Mouse (Mus musculus): ENCODE data around the gene Dph1. TPM values are rescaled to one million over a fixed set of nuclear protein-coding genes. Genes with fewer than 3 reads are reported as not detected.

The Dph1 gene
- polyA plus RNA-seq, 1 experiment from 2014 or later, result 14.0 TPM

GRCm38 (mm10) chr11:75150346-75150745, 40.7 kb downstream of the Dph1 start:
- H3K36me3 ChIP-seq (ENCODE audit: control insufficient read depth, insufficient read depth, low read length), result no peaks in the 10 kb centered on the region
- ATAC-seq, result no peak
- peaks cover 10% of the 10 kb centered on the region for H3K4me1 ChIP-seq (ENCODE audit: control insufficient read depth, insufficient read depth, low read length)
- H3K4me2 ChIP-seq (ENCODE audit: low read length), result no peak overlapping the region
- no peaks in the 10 kb centered on the region for H3K9me3 ChIP-seq (replicated peaks; ENCODE audit: control insufficient read depth, low read length, poor library complexity, severe bottlenecking)
- H3K27ac ChIP-seq (ENCODE audit: low read length), result no peak overlapping the region
- 88% methylated on average over 1 of the region's 1 CpGs for WGBS
- H3K27me3 ChIP-seq (ENCODE audit: control insufficient read depth, insufficient read depth, low read depth, low read length), result no peaks in the 10 kb centered on the region
- H3K4me3 ChIP-seq (ENCODE audit: low read depth, low read length), result no peak overlapping the region
- H3K9ac ChIP-seq (ENCODE audit: low read depth, low read length), result no peak overlapping the region

- peak overlapping the region; percentile 77 for H3K27ac ChIP-seq (ENCODE audit: low read length)
- H3K9me3 ChIP-seq (replicated peaks; ENCODE audit: control insufficient read depth, low read length, poor library complexity, severe bottlenecking), result no peaks in the 10 kb centered on the region
- 90% methylated on average over 10 of the region's 11 CpGs for WGBS
- ATAC-seq, result no peak
- H3K36me3 ChIP-seq (ENCODE audit: control insufficient read depth, insufficient read depth, low read length), result 0 out of 2 replicates have a peak, but pooled peaks cover 3% of the 10 kb centered on the region
- no peaks in the 10 kb centered on the region for H3K27me3 ChIP-seq (ENCODE audit: control insufficient read depth, insufficient read depth, low read depth, low read length)
- H3K4me3 ChIP-seq (ENCODE audit: low read depth, low read length), result no peak overlapping the region
- peaks cover 10% of the 10 kb centered on the region for H3K4me1 ChIP-seq (ENCODE audit: control insufficient read depth, insufficient read depth, low read length)
- H3K4me2 ChIP-seq (ENCODE audit: low read length), result no peak overlapping the region
- H3K9ac ChIP-seq (ENCODE audit: low read depth, low read length), result no peak overlapping the region
These were observed 42.6 kb downstream of the Dph1 start for GRCm38 (mm10) chr11:75148332-75149035.

GRCm38 (mm10) chr11:75147846-75148168, 43.2 kb downstream of the Dph1 start:
- Histone ChIP-seq H3K4me2 (ENCODE audit: low read length) (no peak overlapping the region), H3K27me3 (ENCODE audit: control insufficient read depth, insufficient read depth, low read depth, low read length) (no peaks in the 10 kb centered on the region), H3K9me3 (replicated peaks; ENCODE audit: control insufficient read depth, low read length, poor library complexity, severe bottlenecking) (no peaks in the 10 kb centered on the region), H3K36me3 (ENCODE audit: control insufficient read depth, insufficient read depth, low read length) (peaks cover 8% of the 10 kb centered on the region; the same call in 1 of the 2 replicates), H3K4me1 (ENCODE audit: control insufficient read depth, insufficient read depth, low read length) (peaks cover 10% of the 10 kb centered on the region), H3K4me3 (ENCODE audit: low read depth, low read length) (no peak overlapping the region), H3K27ac (ENCODE audit: low read length) (peak overlapping the region; percentile 77), H3K9ac (ENCODE audit: low read depth, low read length) (no peak overlapping the region)
- ATAC-seq, result no peak
- WGBS, result 51% methylated on average over 3 of the region's 3 CpGs

GRCm38 (mm10) chr11:75147106-75147845, 43.8 kb downstream of the Dph1 start:
- no peak overlapping the region for H3K4me3 ChIP-seq (ENCODE audit: low read depth, low read length)
- H3K9me3 ChIP-seq (replicated peaks; ENCODE audit: control insufficient read depth, low read length, poor library complexity, severe bottlenecking), result no peaks in the 10 kb centered on the region
- no peaks in the 10 kb centered on the region for H3K27me3 ChIP-seq (ENCODE audit: control insufficient read depth, insufficient read depth, low read depth, low read length)
- H3K9ac ChIP-seq (ENCODE audit: low read depth, low read length), result 0 out of 2 replicates have a peak overlapping the region, but pooled peaks have one; percentile 38
- H3K27ac ChIP-seq (ENCODE audit: low read length), result peak overlapping the region; percentile 77
- 46% methylated on average over 11 of the region's 11 CpGs for WGBS
- peaks cover 8% of the 10 kb centered on the region; the same call in 1 of the 2 replicates for H3K36me3 ChIP-seq (ENCODE audit: control insufficient read depth, insufficient read depth, low read length)
- H3K4me2 ChIP-seq (ENCODE audit: low read length), result no peak overlapping the region
- peak; percentile 72; the same call in 1 of the 2 replicates for ATAC-seq
- peaks cover 10% of the 10 kb centered on the region for H3K4me1 ChIP-seq (ENCODE audit: control insufficient read depth, insufficient read depth, low read length)

- Histone ChIP-seq H3K9ac (ENCODE audit: low read depth, low read length) (no peak overlapping the region), H3K27me3 (ENCODE audit: control insufficient read depth, insufficient read depth, low read depth, low read length) (no peaks in the 10 kb centered on the region), H3K4me2 (ENCODE audit: low read length) (no peak overlapping the region), H3K27ac (ENCODE audit: low read length) (no peak overlapping the region), H3K4me3 (ENCODE audit: low read depth, low read length) (no peak overlapping the region), H3K9me3 (replicated peaks; ENCODE audit: control insufficient read depth, low read length, poor library complexity, severe bottlenecking) (no peaks in the 10 kb centered on the region), H3K36me3 (ENCODE audit: control insufficient read depth, insufficient read depth, low read length) (peaks cover 8% of the 10 kb centered on the region; the same call in 1 of the 2 replicates), H3K4me1 (ENCODE audit: control insufficient read depth, insufficient read depth, low read length) (peaks cover 10% of the 10 kb centered on the region)
- 88% methylated on average over 2 of the region's 2 CpGs for WGBS
- no peak for ATAC-seq
These were observed 45.2 kb downstream of the Dph1 start for GRCm38 (mm10) chr11:75145841-75146240.

GRCm38 (mm10) chr11:75142749-75143148, 48.3 kb downstream of the Dph1 start:
- Histone ChIP-seq H3K36me3 (ENCODE audit: control insufficient read depth, insufficient read depth, low read length) (peaks cover 8% of the 10 kb centered on the region; the same call in 1 of the 2 replicates), H3K4me3 (ENCODE audit: low read depth, low read length) (no peak overlapping the region), H3K4me2 (ENCODE audit: low read length) (no peak overlapping the region), H3K27me3 (ENCODE audit: control insufficient read depth, insufficient read depth, low read depth, low read length) (no peaks in the 10 kb centered on the region), H3K9me3 (replicated peaks; ENCODE audit: control insufficient read depth, low read length, poor library complexity, severe bottlenecking) (no peaks in the 10 kb centered on the region), H3K27ac (ENCODE audit: low read length) (no peak overlapping the region), H3K9ac (ENCODE audit: low read depth, low read length) (no peak overlapping the region), H3K4me1 (ENCODE audit: control insufficient read depth, insufficient read depth, low read length) (peaks cover 8% of the 10 kb centered on the region)
- no peak for ATAC-seq
- WGBS, result 94% methylated on average over 4 of the region's 4 CpGs

- 60% methylated on average over 1 of the region's 1 CpGs for WGBS
- H3K36me3 ChIP-seq (ENCODE audit: control insufficient read depth, insufficient read depth, low read length), result peaks cover 8% of the 10 kb centered on the region; the same call in 1 of the 2 replicates
- no peak overlapping the region for H3K9ac ChIP-seq (ENCODE audit: low read depth, low read length)
- H3K4me2 ChIP-seq (ENCODE audit: low read length), result no peak overlapping the region
- ATAC-seq, result no peak
- H3K4me1 ChIP-seq (ENCODE audit: control insufficient read depth, insufficient read depth, low read length), result peaks cover 2% of the 10 kb centered on the region
- H3K27ac ChIP-seq (ENCODE audit: low read length), result no peak overlapping the region
- H3K9me3 ChIP-seq (replicated peaks; ENCODE audit: control insufficient read depth, low read length, poor library complexity, severe bottlenecking), result no peaks in the 10 kb centered on the region
- H3K27me3 ChIP-seq (ENCODE audit: control insufficient read depth, insufficient read depth, low read depth, low read length), result no peaks in the 10 kb centered on the region
- H3K4me3 ChIP-seq (ENCODE audit: low read depth, low read length), result no peak overlapping the region
These were observed 49.1 kb downstream of the Dph1 start for GRCm38 (mm10) chr11:75141913-75142312.

GRCm38 (mm10) chr11:75141038-75141437, 50.0 kb downstream of the Dph1 start:
- H3K27ac ChIP-seq (ENCODE audit: low read length), result no peak overlapping the region
- WGBS, result 85% methylated on average over 3 of the region's 3 CpGs
- ATAC-seq, result no peak
- H3K4me1 ChIP-seq (ENCODE audit: control insufficient read depth, insufficient read depth, low read length), result no peaks in the 10 kb centered on the region
- no peak overlapping the region for H3K4me3 ChIP-seq (ENCODE audit: low read depth, low read length)
- H3K36me3 ChIP-seq (ENCODE audit: control insufficient read depth, insufficient read depth, low read length), result peaks cover 8% of the 10 kb centered on the region; the same call in 1 of the 2 replicates
- no peaks in the 10 kb centered on the region for H3K9me3 ChIP-seq (replicated peaks; ENCODE audit: control insufficient read depth, low read length, poor library complexity, severe bottlenecking)
- H3K9ac ChIP-seq (ENCODE audit: low read depth, low read length), result no peak overlapping the region
- H3K27me3 ChIP-seq (ENCODE audit: control insufficient read depth, insufficient read depth, low read depth, low read length), result no peaks in the 10 kb centered on the region
- no peak overlapping the region for H3K4me2 ChIP-seq (ENCODE audit: low read length)

- Histone ChIP-seq H3K27ac (ENCODE audit: low read length) (no peak overlapping the region), H3K9me3 (replicated peaks; ENCODE audit: control insufficient read depth, low read length, poor library complexity, severe bottlenecking) (no peaks in the 10 kb centered on the region), H3K4me2 (ENCODE audit: low read length) (no peak overlapping the region), H3K4me3 (ENCODE audit: low read depth, low read length) (no peak overlapping the region), H3K27me3 (ENCODE audit: control insufficient read depth, insufficient read depth, low read depth, low read length) (no peaks in the 10 kb centered on the region), H3K4me1 (ENCODE audit: control insufficient read depth, insufficient read depth, low read length) (no peaks in the 10 kb centered on the region), H3K36me3 (ENCODE audit: control insufficient read depth, insufficient read depth, low read length) (peaks cover 8% of the 10 kb centered on the region; the same call in 1 of the 2 replicates), H3K9ac (ENCODE audit: low read depth, low read length) (no peak overlapping the region)
- no peak for ATAC-seq
- 90% methylated on average over 5 of the region's 5 CpGs for WGBS
These were observed 50.6 kb downstream of the Dph1 start for GRCm38 (mm10) chr11:75140431-75140830.
